Mouse (Mus musculus) limb, embryonic 14.5 days (tissue): ENCODE measurements at regions not wholly inside any gene's neighbourhood (a gene's known extent, or its start where the extent isn't known, plus 50 kb on each side); places are given as distances from the start of the nearest gene placed in this dataset.

Source experiments
- ATAC-seq: fragments of 200-750 bp; cut with Nextera tagmentation; 2 replicates; pipeline ENCODE4 v1.8.0; 2017; ENCODE audit warnings: low read depth, moderate number of reproducible peaks, moderate TSS enrichment; ENCODE audit not compliant: low FRiP score
- DNase-seq: peaks from one replicate; pipeline ENCODE4 v3.0.0-alpha.2; 2015; ENCODE audit warnings: low spot score
- H3K27ac ChIP-seq: fragments of 300-500 bp; sonication (generic); replicated peaks from 2 replicates; pipeline ENCODE4 v1.5.1; 2014; ENCODE audit warnings: low read depth, mild to moderate bottlenecking, low read length, moderate library complexity, mixed read lengths
- H3K27me3 ChIP-seq: fragments of 300-500 bp; sonication (generic); 2 replicates; pipeline ENCODE4 v1.6.1; 2014; ENCODE audit warnings: low read length, mixed read lengths; ENCODE audit not compliant: control insufficient read depth, insufficient read depth
- H3K36me3 ChIP-seq: fragments of 300-500 bp; sonication (generic); 2 replicates; pipeline ENCODE4 v1.6.1; 2014; ENCODE audit warnings: mild to moderate bottlenecking, low read length, moderate library complexity, mixed read lengths; ENCODE audit not compliant: control insufficient read depth, insufficient read depth
- H3K4me1 ChIP-seq: fragments of 300-500 bp; sonication (generic); 2 replicates; pipeline ENCODE4 v1.6.1; 2014; ENCODE audit warnings: antibody characterized with exemption, low read length, mixed read lengths; ENCODE audit not compliant: control insufficient read depth, insufficient read depth
- H3K4me2 ChIP-seq: fragments of 300-500 bp; sonication (generic); replicated peaks from 2 replicates; pipeline ENCODE4 v1.6.1; 2014; ENCODE audit warnings: low read depth, mild to moderate bottlenecking, low read length, moderate library complexity; ENCODE audit not compliant: severe bottlenecking
- H3K4me3 ChIP-seq: fragments of 300-500 bp; sonication (generic); replicated peaks from 2 replicates; pipeline ENCODE4 v1.5.1; 2014; ENCODE audit warnings: low read length
- H3K9ac ChIP-seq: fragments of 300-500 bp; sonication (generic); 2 replicates; pipeline ENCODE4 v1.6.1; 2014; ENCODE audit warnings: mild to moderate bottlenecking, low read depth, low read length, moderate library complexity; ENCODE audit not compliant: severe bottlenecking
- H3K9me3 ChIP-seq: fragments of 300-500 bp; sonication (generic); 2 replicates; pipeline ENCODE4 v1.6.1; 2016; ENCODE audit warnings: low read length; ENCODE audit not compliant: control insufficient read depth
- POLR2A ChIP-seq: fragments of 200-500 bp; IDR thresholded peaks from 2 replicates; pipeline ENCODE4 v1.8.0; 2012; ENCODE audit warnings: inconsistent platforms, mild to moderate bottlenecking, moderate library complexity, borderline replicate concordance; ENCODE audit not compliant: insufficient read depth, insufficient read length; ENCODE audit errors: extremely low read depth
- WGBS: fragments of 180-500 bp; shearing (Covaris S2); extraction: QIAGEN DNeasy Blood & Tissue Kit; methylation state at CpG from one replicate; pipeline ENCODE4 v1.1.7; 2014; 5-methylcytosine and 5-hydroxymethylcytosine counted together

DNA sequence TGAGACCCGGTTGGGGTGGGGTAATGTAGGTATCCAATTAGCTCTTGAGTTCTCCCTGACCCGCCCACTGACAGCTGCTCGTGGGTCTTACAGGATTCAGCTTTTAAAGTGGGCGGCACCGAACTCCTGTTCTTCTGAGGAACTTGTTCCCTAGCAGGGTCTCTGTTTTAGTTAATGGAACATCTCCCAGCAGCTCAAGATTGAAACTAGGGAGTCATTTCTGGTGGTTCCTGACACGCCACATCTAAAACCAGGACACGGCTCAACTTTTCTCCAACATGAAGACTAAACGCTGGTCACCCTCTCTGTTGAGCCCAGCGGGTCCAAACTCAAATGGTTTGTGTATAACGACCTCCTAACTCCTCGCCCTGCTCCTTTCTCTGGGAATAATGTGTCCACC, 322.3 kb upstream of the Smim15 start:
- H3K4me1 ChIP-seq, result no peaks in the 10 kb centered on the region
- no peak overlapping the region for H3K4me3 ChIP-seq
- H3K9me3 ChIP-seq, result no peaks in the 10 kb centered on the region
- H3K4me2 ChIP-seq, result no peak overlapping the region
- TF ChIP-seq POLR2A, result no peak
- no peak for DNase-seq
- H3K36me3 ChIP-seq, result peaks cover 9% of the 10 kb centered on the region
- H3K9ac ChIP-seq, result no peak overlapping the region
- no peak for ATAC-seq
- H3K27ac ChIP-seq, result no peak overlapping the region
- 82% methylated on average over 11 of the region's 11 CpGs for WGBS
- no peaks in the 10 kb centered on the region for H3K27me3 ChIP-seq

DNA sequence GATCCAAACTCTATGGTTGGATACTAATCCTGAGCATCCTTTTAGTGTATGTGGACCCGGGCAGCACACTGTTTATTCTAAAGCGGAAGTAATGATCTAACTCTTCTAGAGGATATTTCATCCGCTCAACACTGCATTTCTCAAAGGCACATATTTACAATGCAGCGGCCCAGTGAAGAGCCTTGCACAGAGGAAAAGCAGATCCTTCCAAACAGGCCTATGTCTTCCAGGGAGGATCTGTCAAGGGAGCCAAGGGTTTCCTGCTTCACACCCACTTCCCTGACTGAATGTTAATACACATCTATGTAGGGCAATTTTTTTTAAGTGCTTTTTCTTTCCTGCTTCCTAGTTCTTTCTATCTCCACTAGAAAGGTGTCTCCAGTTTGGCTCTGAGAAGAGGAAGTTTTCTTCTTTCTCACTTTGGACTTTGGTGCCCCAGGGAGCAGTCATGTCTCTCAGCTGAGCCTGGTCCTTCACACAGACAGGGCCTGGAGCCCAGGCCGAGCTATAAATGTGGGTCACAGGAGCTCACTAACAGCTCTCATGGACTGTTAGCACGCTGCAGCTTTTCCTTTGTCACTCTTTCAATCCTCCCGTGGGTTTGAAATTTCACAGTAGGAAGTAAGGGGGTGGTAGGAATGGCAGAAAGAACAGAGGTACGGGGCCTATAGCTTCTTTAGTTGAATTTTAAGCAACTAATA, 323.2 kb upstream of the Smim15 start:
- Histone ChIP-seq H3K27me3 (no peaks in the 10 kb centered on the region), H3K9me3 (no peaks in the 10 kb centered on the region), H3K27ac (no peak overlapping the region), H3K36me3 (0 out of 2 replicates have a peak, but pooled peaks cover 2% of the 10 kb centered on the region), H3K4me1 (no peaks in the 10 kb centered on the region), H3K4me2 (no peak overlapping the region), H3K4me3 (no peak overlapping the region), H3K9ac (no peak overlapping the region)
- no peak for TF ChIP-seq POLR2A
- no peak for ATAC-seq
- no peak for DNase-seq
- 70% methylated on average over 8 of the region's 8 CpGs for WGBS

DNA sequence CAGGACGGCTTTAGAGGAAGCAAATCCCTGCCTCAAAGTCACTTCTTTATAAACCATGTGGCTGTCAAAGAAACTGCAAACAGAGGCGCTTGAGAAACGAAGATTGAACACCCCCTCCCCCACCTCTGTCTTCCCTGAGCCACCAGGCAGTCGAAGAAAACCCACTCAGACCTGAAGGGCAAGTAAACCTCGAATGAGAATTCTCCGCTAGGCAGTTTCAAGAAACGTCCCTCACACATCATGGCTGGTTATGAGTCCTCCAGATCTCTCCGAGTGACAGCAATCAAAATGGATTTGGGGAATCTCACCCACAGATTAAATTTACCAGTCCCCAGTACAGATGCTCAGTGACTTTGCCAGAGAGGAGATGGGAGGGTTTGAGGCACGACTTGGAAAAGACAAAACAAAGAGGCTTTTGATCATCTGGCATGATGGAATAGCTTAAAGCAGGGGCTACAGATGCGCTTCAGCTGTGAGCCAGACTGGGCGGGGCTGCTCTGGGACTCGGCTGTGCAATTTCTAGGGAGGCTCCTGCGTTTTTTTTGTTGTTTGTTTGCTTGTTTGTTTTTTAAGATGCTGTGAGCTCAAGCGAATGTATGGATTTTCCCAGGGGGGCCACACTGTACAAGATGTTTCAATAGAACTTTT, 325.1 kb upstream of the Smim15 start:
- H3K36me3 ChIP-seq, result no peaks in the 10 kb centered on the region
- no peak for DNase-seq
- no peaks in the 10 kb centered on the region for H3K27me3 ChIP-seq
- WGBS, result 49% methylated on average over 14 of the region's 14 CpGs
- no peak overlapping the region for H3K4me3 ChIP-seq
- H3K27ac ChIP-seq, result no peak overlapping the region
- no peak for TF ChIP-seq POLR2A
- no peak for ATAC-seq
- no peak overlapping the region for H3K4me2 ChIP-seq
- H3K4me1 ChIP-seq, result no peaks in the 10 kb centered on the region
- H3K9ac ChIP-seq, result no peak overlapping the region
- H3K9me3 ChIP-seq, result no peaks in the 10 kb centered on the region

DNA sequence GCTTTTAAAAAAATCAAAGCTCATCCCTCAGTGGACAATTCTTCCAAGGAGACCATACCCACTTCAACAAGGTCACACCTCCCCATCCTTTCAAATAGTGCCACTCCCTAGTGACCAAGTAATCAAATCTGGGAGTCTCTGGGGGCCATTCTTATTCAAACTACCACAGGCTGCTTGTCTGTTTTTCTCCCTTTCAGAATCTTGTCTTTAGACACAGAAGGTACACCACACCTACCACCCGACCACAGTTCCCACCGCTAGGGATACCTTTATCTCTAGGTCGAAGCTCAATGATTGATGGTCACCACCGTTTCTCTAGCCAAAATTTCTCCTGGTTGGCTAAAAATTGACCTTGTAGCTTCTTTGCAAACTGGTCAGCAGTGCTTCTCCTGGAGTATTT, 328.6 kb upstream of the Smim15 start:
- Histone ChIP-seq H3K9ac (no peak overlapping the region), H3K4me3 (no peak overlapping the region), H3K4me1 (no peaks in the 10 kb centered on the region), H3K36me3 (no peaks in the 10 kb centered on the region), H3K27ac (no peak overlapping the region), H3K27me3 (no peaks in the 10 kb centered on the region), H3K4me2 (no peak overlapping the region), H3K9me3 (no peaks in the 10 kb centered on the region)
- DNase-seq (no peak), ATAC-seq (no peak)
- no peak for TF ChIP-seq POLR2A
- 85% methylated on average over 4 of the region's 4 CpGs for WGBS

DNA sequence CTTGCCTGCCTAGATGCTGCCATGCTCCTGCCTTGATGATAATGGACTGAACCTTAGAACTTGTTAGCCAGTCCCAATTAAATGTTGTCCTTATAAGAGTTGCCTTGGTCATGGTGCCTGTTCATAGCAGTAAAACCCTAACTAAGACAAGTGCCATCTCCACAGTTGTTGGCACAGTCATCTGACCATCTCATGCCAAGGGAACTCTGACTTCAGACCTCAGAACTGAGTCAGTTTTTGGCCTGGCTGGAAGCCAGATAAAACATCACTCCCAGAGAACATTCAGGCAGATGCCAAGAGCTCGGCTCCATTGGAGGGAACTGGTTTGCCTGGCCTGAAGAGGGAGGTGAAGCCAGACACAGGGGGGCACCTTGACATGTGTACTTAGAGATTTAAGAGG, 330.2 kb upstream of the Smim15 start:
- Histone ChIP-seq H3K9ac (no peak overlapping the region), H3K4me3 (no peak overlapping the region), H3K4me1 (no peaks in the 10 kb centered on the region), H3K4me2 (no peak overlapping the region), H3K36me3 (no peaks in the 10 kb centered on the region), H3K27me3 (no peaks in the 10 kb centered on the region), H3K9me3 (no peaks in the 10 kb centered on the region), H3K27ac (no peak overlapping the region)
- no peak for DNase-seq
- WGBS, result 65% methylated on average over 1 of the region's 1 CpGs
- no peak for ATAC-seq
- TF ChIP-seq POLR2A, result no peak
